Mouse (Mus musculus) hindbrain, embryonic 11.5 days (tissue): Measurements from ENCODE around the gene Enpp3. TPM values are rescaled to one million over a fixed set of nuclear protein-coding genes. Genes with fewer than 3 reads are reported as not detected.

Experiments used
- ATAC-seq: fragments of 200-750 bp; cut with Nextera tagmentation; 2 replicates; pipeline ENCODE4 v1.8.0; 2017; ENCODE audit warnings: mild to moderate bottlenecking, moderate TSS enrichment, moderate library complexity; ENCODE audit not compliant: low FRiP score
- DNase-seq: peaks from one replicate; pipeline ENCODE4 v3.0.0-alpha.2; 2015; ENCODE audit warnings: low spot score
- H3K27ac ChIP-seq: fragments of 300-500 bp; sonication (generic); 2 replicates; pipeline ENCODE4 v1.5.1; 2014; ENCODE audit warnings: mild to moderate bottlenecking, low read depth, low read length
- H3K27me3 ChIP-seq: fragments of 300-500 bp; sonication (generic); 2 replicates; pipeline ENCODE4 v1.6.1; 2014; ENCODE audit warnings: mild to moderate bottlenecking, low read length, moderate library complexity, mixed read lengths; ENCODE audit not compliant: control insufficient read depth, insufficient read depth
- H3K36me3 ChIP-seq: fragments of 300-500 bp; sonication (generic); 2 replicates; pipeline ENCODE4 v1.6.1; 2014; ENCODE audit warnings: mild to moderate bottlenecking, low read length, moderate library complexity, mixed read lengths; ENCODE audit not compliant: control insufficient read depth, insufficient read depth
- H3K4me1 ChIP-seq: fragments of 300-500 bp; sonication (generic); replicated peaks from 2 replicates; pipeline ENCODE4 v1.6.1; 2014; ENCODE audit warnings: low read length, mixed read lengths; ENCODE audit not compliant: control insufficient read depth, insufficient read depth
- H3K4me2 ChIP-seq: fragments of 300-500 bp; sonication (generic); replicated peaks from 2 replicates; pipeline ENCODE4 v1.6.1; 2014; ENCODE audit warnings: mild to moderate bottlenecking, low read depth, low read length
- H3K4me3 ChIP-seq: fragments of 300-500 bp; sonication (generic); 2 replicates; pipeline ENCODE4 v1.5.1; 2014; ENCODE audit warnings: low read depth, low read length
- H3K9ac ChIP-seq: fragments of 300-500 bp; sonication (generic); 2 replicates; pipeline ENCODE4 v1.6.1; 2014; ENCODE audit warnings: low read depth, low read length
- H3K9me3 ChIP-seq: fragments of 300-500 bp; sonication (generic); 2 replicates; pipeline ENCODE4 v1.6.1; 2016; ENCODE audit warnings: low read length; ENCODE audit not compliant: control insufficient read depth
- WGBS: fragments of 180-500 bp; shearing (Covaris S2); extraction: QIAGEN DNeasy Blood & Tissue Kit; methylation state at CpG from one replicate; pipeline ENCODE4 v1.1.7; 2014; 5-methylcytosine and 5-hydroxymethylcytosine counted together
- polyA plus RNA-seq: library from polyadenylated mRNA; unstranded; fragments of >200 nt; fragmentation: Nextera tagmentation; extraction: Ambion mirVana; gene quantifications from 2 replicates; pipeline ENCODE4 v1.2.1, GENCODE M21; 2014

The Enpp3 gene
- polyA plus RNA-seq, 1 experiment from 2014 or later = 4.9 TPM

DNA sequence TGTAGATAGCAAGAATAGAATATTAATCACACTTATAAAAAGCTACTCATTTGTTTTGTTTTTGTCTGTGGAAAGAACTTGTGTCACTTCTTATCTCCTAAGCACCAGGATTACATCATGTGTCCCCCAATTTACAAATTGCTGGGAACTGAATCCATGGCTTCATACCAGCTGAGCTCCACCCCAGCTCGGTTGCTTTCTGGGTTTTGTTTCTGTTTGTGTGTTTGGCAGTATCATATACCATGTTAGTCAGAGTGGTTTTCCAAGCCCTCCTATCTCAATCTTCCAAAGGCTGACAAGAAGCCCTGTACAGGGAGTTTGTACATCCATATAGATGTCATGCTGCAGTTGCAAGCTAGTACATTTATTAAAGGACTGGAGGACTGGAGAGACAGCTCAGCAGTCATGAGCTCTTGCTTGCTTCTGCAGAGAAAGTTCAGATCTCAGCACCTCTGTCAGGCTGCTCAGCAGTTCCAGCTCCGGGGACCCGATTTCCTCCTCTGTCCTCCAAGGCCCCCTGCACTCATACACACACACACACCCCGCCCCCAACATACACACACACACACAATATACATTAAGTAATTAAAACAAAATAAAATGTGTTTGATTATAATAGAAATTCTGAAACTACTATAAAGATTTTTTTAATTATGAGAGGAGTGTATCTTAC, 6.1 kb downstream of the Enpp3 start:
- Histone ChIP-seq H3K27me3 (no peaks in the 10 kb centered on the region), H3K4me3 (no peak overlapping the region), H3K4me2 (no peak overlapping the region), H3K9me3 (no peaks in the 10 kb centered on the region), H3K9ac (no peak overlapping the region), H3K4me1 (peaks cover 4% of the 10 kb centered on the region), H3K27ac (no peak overlapping the region), H3K36me3 (no peaks in the 10 kb centered on the region)
- ATAC-seq (peak; percentile 62; the same call in 1 of the 2 replicates), DNase-seq (peak; percentile 19)
- 55% methylated on average over 4 of the region's 4 CpGs for WGBS

DNA sequence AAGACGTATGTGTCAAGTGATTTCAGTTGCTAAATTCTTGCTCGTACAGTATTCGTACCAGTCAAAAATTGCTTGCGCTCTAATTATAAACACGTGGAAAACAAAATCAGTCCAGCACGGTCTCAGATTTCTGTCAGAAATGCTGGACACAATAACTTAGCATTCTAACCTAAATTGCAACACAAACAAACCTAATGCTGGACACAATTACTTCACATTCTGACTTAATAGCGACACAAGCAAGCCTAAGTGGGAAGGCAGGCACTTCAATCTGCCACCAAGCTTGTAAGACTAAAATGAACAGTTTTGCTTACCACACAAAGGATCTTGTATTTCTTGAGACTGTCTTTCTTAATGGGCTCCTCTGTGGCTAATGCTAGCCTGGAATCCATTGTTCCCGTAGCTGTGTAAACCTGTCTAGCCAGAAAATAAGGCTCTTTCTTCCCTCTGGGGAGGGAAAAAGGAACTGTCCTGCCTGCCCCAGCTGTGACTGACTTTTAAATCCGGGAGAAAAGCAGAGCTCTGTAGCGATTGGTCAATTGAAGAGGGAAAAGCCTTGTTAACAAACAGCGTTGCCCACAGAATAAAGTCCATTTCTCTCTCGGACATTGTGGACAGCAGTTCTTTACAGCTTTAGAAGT, 6.8 kb downstream of the Enpp3 start:
- Histone ChIP-seq H3K4me2 (peak overlapping the region; percentile 19), H3K9me3 (no peaks in the 10 kb centered on the region), H3K4me3 (0 out of 2 replicates have a peak overlapping the region, but pooled peaks have one; percentile 9), H3K27ac (0 out of 2 replicates have a peak overlapping the region, but pooled peaks have one; percentile 7), H3K27me3 (no peaks in the 10 kb centered on the region), H3K4me1 (peaks cover 4% of the 10 kb centered on the region), H3K36me3 (no peaks in the 10 kb centered on the region), H3K9ac (peak overlapping the region; percentile 29; the same call in 1 of the 2 replicates)
- ATAC-seq (peak; percentile 77), DNase-seq (peak; percentile 57)
- 25% methylated on average over 12 of the region's 12 CpGs for WGBS

DNA sequence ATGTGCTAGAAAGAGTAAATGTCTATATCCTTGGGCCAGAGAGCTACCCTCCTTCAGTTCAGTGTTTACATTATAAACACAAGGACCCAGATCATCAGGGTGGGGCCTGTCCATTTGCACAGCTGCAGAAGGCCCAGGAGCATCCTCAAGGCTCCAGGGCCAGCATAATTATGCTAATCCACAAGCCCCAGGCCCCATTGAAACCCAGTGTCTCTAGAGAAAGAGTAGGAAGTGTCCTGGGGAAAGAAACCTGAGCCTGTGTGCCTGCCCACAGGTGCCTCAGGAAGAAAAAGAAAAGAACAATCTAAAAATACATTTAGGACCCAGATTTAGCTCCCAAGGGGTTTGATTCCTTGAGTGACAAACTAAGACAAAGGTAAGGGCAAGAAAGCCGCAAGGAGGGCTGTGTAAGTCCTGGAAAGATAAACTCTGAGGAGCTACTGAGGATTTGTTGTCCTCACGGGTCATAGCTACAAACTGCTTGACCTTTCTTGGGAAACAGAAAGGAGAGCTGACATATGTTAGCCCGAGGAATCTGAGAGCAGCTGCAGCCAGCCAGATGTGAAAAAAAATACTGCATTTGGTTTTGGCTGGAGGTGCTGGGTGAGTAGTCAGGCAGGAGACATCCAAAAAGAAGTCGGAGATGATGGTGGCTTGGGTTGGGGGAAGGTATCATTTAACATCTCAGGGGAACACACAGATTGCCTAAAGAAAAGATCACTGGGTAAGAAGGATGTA, 7.8 kb downstream of the Enpp3 start:
- Histone ChIP-seq H3K9ac (no peak overlapping the region), H3K4me3 (no peak overlapping the region), H3K27me3 (no peaks in the 10 kb centered on the region), H3K36me3 (no peaks in the 10 kb centered on the region), H3K27ac (no peak overlapping the region), H3K9me3 (no peaks in the 10 kb centered on the region), H3K4me1 (peaks cover 4% of the 10 kb centered on the region), H3K4me2 (peak overlapping the region; percentile 19; the same call in 1 of the 2 replicates)
- no peak for ATAC-seq
- WGBS = 11% methylated on average over 4 of the region's 4 CpGs
- peak; percentile 30 for DNase-seq

DNA sequence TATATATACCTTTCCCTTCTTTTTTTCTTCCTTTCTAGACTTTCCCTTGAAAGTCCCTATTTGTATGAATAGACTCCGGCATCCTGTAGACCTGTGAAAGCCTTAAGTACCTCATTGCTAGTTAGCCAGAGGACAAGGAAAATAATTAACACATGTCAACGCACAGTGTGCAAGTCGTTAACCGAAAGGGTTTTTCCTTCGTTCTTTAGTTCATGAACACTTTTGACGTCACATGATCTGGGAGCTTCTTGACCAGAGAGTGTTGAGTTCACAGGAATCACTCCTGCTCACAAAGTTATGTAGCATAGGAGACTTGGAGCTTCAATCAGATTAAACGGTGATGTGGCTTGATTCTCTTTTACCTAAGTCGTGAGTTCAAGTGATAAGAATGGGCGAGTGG, 10.3 kb downstream of the Enpp3 start:
- H3K36me3 ChIP-seq = no peaks in the 10 kb centered on the region
- H3K4me1 ChIP-seq = peaks cover 4% of the 10 kb centered on the region
- H3K4me3 ChIP-seq = no peak overlapping the region
- H3K9ac ChIP-seq = no peak overlapping the region
- no peaks in the 10 kb centered on the region for H3K9me3 ChIP-seq
- no peak for ATAC-seq
- H3K27me3 ChIP-seq = no peaks in the 10 kb centered on the region
- DNase-seq = no peak
- H3K27ac ChIP-seq = no peak overlapping the region
- 95% methylated on average over 9 of the region's 9 CpGs for WGBS
- H3K4me2 ChIP-seq = no peak overlapping the region

DNA sequence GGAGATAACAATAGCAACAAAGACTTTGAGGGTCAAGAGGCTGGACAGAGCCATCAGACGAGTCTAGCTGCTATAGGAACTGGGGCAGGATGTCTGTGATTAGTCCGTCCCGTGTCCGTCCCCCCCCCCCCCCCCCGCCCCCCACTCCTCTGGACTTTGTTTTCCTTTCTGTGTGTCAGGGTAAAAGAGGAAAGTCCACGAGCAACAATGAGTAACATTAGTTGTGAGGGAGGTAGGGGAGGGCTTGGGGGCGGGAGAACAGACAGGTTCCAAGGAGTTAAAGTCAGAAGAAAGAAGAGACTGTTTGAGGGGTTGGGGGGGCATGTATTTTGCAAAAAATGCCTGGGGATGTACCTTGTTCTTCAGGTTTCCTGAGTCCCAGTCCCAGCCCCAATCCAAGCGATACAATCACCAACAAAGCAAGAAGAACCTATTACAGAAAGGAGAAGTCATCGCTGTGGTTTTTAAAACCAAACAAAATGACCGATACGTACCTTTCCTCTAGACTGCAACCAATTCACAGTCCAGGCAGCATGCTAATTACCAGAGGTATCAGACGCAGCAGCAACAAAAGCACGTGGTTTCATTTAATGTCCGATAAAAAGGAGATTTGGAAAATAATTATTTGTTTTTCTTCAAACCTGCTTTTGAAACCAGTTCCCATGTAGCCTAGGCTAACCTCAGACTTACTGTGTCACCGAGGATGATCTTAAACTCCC, 11.1 kb downstream of the Enpp3 start:
- no peak overlapping the region for H3K27ac ChIP-seq
- peaks cover 4% of the 10 kb centered on the region for H3K4me1 ChIP-seq
- H3K9ac ChIP-seq = no peak overlapping the region
- WGBS = 65% methylated on average over 14 of the region's 15 CpGs
- ATAC-seq = no peak
- H3K4me2 ChIP-seq = no peak overlapping the region
- H3K9me3 ChIP-seq = no peaks in the 10 kb centered on the region
- H3K27me3 ChIP-seq = no peaks in the 10 kb centered on the region
- no peak for DNase-seq
- no peaks in the 10 kb centered on the region for H3K36me3 ChIP-seq
- H3K4me3 ChIP-seq = no peak overlapping the region

DNA sequence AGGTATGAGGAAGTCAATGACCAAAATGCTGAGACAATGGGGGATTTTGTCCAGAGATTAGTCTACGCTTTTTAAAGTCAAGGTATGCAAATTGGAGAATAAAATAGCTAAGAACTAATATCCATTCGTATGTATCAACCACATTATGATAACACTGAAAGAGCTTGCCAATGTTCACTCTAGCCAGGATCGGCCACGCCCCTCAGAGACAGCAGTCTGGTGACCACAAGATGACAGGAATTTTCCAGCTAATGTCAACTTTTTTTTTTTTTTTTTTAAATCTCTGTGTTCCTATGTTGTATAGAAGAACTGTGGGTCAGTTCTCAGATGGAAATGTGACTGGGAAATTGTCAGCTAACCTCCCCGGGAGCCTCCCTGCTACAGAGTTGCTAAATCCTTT, 12.2 kb downstream of the Enpp3 start:
- no peak for DNase-seq
- Histone ChIP-seq H3K4me3 (no peak overlapping the region), H3K9ac (no peak overlapping the region), H3K4me1 (peaks cover 4% of the 10 kb centered on the region), H3K9me3 (no peaks in the 10 kb centered on the region), H3K27ac (no peak overlapping the region), H3K4me2 (no peak overlapping the region), H3K36me3 (no peaks in the 10 kb centered on the region), H3K27me3 (no peaks in the 10 kb centered on the region)
- WGBS = 89% methylated on average over 5 of the region's 5 CpGs
- no peak for ATAC-seq

DNA sequence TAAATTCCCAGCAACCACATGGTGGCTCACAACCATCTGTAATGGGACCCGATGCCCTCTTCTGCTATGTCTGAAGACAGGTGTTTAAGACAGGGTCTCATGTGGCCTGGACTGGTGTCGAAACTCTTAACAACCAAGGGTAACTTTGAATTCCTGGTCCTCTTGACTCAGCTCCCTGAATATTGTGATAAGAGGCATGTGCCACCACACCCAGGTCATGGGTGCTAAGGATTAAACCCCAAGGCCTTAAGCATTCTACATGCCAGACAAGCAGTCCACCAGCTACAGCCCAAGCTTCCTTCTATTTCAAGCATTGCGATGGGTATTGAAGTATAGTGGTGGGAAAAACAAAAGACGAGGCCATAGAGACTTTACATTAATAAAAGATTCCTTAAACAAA, 14.5 kb downstream of the Enpp3 start:
- H3K9ac ChIP-seq = no peak overlapping the region
- H3K4me1 ChIP-seq = no peaks in the 10 kb centered on the region
- 93% methylated on average over 4 of the region's 4 CpGs for WGBS
- no peaks in the 10 kb centered on the region for H3K36me3 ChIP-seq
- H3K4me3 ChIP-seq = no peak overlapping the region
- ATAC-seq (no peak), DNase-seq (no peak)
- no peaks in the 10 kb centered on the region for H3K9me3 ChIP-seq
- no peaks in the 10 kb centered on the region for H3K27me3 ChIP-seq
- H3K27ac ChIP-seq = no peak overlapping the region
- H3K4me2 ChIP-seq = no peak overlapping the region

DNA sequence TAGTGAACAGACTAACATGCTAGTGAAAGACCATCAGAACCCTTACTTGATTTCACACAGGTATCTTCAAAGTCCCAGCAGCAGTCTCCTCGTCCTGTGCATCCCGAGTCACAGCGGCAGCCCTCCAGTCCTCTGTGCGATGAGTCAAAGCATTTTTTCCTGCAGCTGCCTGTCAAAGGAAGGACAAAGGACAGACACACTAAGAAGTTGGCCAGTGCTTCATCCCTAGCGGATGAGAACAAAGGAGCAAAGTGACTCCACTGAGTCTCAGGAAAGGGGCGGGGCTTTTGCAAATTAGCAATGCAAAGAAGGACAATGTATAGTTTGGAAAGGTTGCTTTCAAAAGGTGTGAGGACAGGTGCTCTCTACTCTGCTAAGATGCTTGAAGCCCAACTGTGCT, 16.5 kb downstream of the Enpp3 start:
- peak; percentile 38 for ATAC-seq
- Histone ChIP-seq H3K9me3 (no peaks in the 10 kb centered on the region), H3K4me1 (no peaks in the 10 kb centered on the region), H3K4me3 (no peak overlapping the region), H3K36me3 (no peaks in the 10 kb centered on the region), H3K4me2 (no peak overlapping the region), H3K9ac (no peak overlapping the region), H3K27ac (no peak overlapping the region), H3K27me3 (no peaks in the 10 kb centered on the region)
- 25% methylated on average over 6 of the region's 6 CpGs for WGBS
- peak; percentile 27 for DNase-seq
